Mouse (Mus musculus) lung, postnatal 0 days (tissue): ENCODE measurements around the gene Hba-a1.

Source experiments
- CTCF ChIP-seq: IDR thresholded peaks from 2 replicates; pipeline ENCODE4 v1.5.1; 2016; ENCODE audit warnings: antibody characterized with exemption, mild to moderate bottlenecking
- EP300 ChIP-seq: IDR thresholded peaks from 2 replicates; pipeline ENCODE4 v1.6.1; 2016; ENCODE audit warnings: antibody characterized with exemption, mild to moderate bottlenecking, control low read depth

- no peak for TF ChIP-seq CTCF
- TF ChIP-seq EP300, result no peak
Measured at GRCm38 (mm10) chr11:32298532-32298918, 15.2 kb downstream of the Hba-a1 start.
